Mouse (Mus musculus): ENCODE measurements at regions not wholly inside any gene's neighbourhood (a gene's known extent, or its start where the extent isn't known, plus 50 kb on each side); places are given as distances from the start of the nearest gene placed in this dataset.
A peak's percentile ranks its signal among the peaks of the same experiment; 100 is the strongest.
"Not testable (repeated sequence)": the region's sequence is repeated elsewhere in the genome, so short reads cannot be mapped to it uniquely, and the experiment has no call there.

DNA sequence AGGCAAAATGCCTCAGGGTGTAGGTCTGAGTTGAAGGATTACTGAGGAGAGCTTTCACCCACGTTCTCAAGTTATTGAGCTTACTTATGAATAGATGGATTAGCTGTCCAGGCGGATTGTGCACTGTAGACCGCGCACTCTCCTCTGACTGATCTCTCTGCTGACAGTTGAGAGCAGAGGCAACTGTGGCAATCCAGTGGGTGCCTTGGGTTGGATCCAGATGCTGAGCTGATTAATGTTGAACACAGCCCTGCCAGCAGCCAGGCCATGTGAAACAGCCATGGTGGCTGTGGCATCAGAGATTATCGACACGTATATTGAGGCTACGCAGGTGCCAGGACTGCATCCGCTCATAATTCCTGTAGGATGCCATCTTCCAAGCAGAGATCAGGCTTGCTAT is 53.6 kb downstream of the Gm10320 start:
- H3K4me3 ChIP-seq (replicated peaks), result no peak overlapping the region
- H3K4me2 ChIP-seq, result no peak overlapping the region
- H3K27me3 ChIP-seq, result no peaks in the 10 kb centered on the region
- no peak overlapping the region for H3K27ac ChIP-seq
- DNase-seq (no peak), ATAC-seq (ENCODE audit: low read depth) (no peak)
- no peaks in the 10 kb centered on the region; the same call in 1 of the 2 replicates for H3K9me3 ChIP-seq (replicated peaks)
- no peak overlapping the region for H3K9ac ChIP-seq
- WGBS (ENCODE audit: insufficient replicate concordance), result 83% methylated on average over 8 of the region's 8 CpGs
- H3K4me1 ChIP-seq (replicated peaks), result no peaks in the 10 kb centered on the region
- no peaks in the 10 kb centered on the region for H3K36me3 ChIP-seq

DNA sequence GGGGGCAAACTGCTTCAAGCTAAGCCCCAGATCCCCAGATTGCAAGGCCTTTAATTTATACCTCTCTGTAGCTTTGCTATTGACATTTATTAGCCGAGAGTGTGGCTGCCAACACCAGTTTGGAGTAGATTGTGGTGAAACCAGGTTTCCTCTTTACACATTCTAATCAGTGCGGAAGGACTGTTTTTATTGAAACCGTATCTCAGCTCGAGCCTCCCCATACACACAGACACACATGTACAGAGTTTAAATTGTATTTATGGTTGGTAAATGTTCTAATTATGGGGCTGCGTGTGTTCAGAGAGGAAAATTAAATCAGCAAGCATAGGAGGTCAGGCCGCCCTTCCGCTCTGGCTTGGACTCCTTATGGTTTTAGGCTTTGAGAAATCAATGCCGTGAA is 54.8 kb downstream of the Gm10320 start:
- no peaks in the 10 kb centered on the region for H3K27me3 ChIP-seq
- no peak for DNase-seq
- 73% methylated on average over 8 of the region's 8 CpGs for WGBS (ENCODE audit: insufficient replicate concordance)

DNA sequence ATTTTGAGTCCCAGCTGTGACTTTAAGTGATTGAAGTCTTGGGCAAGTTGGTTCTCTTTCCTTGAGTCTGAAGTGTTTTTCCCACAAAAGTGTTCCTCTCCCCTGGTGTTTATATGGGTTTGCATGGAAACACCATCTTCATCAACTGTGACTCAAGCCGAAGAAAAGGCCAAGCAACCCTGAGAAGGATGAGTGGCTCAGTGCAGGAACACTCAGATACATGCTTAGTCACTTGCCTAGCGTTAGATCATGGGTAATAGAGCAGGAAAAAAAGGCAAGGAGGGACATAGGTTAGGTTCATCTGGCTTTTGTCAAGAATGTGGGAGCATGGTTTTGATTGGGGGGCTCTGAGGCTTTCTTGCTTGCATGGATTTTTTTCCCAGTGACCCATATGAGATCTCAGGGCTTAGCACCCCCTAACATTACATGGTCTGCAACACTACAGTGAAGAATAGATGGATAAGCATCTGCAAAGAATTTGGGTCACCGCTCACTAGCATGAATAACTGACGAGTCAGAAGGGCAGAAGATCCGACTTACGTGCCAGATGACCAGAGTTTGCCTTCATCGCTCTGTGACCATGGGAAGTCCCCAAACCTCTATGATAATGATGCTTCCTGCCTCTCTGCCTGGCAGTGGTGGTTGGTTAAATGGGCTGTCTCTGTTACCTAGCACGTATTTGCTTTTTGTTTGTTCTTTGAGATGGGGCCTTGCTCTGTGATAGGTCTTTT is 56.4 kb downstream of the Gm10320 start:
- Histone ChIP-seq H3K4me3 (replicated peaks) (no peak overlapping the region), H3K9ac (no peak overlapping the region), H3K27me3 (peaks cover 15% of the 10 kb centered on the region), H3K27ac (no peak overlapping the region), H3K36me3 (no peaks in the 10 kb centered on the region), H3K4me2 (no peak overlapping the region), H3K9me3 (replicated peaks) (no peaks in the 10 kb centered on the region), H3K4me1 (replicated peaks) (no peaks in the 10 kb centered on the region)
- ATAC-seq (ENCODE audit: low read depth) (no peak), DNase-seq (no peak)
- WGBS (ENCODE audit: insufficient replicate concordance), result 65% methylated on average over 8 of the region's 8 CpGs

More for the DNA sequence above, 54.8 kb downstream of the Gm10320 start:
- Histone ChIP-seq H3K27ac (no peak overlapping the region), H3K9me3 (replicated peaks) (no peaks in the 10 kb centered on the region), H3K9ac (no peak overlapping the region), H3K36me3 (no peaks in the 10 kb centered on the region), H3K4me3 (replicated peaks) (no peak overlapping the region), H3K4me2 (no peak overlapping the region), H3K4me1 (replicated peaks) (no peaks in the 10 kb centered on the region)
- ATAC-seq (ENCODE audit: low read depth), result no peak

DNA sequence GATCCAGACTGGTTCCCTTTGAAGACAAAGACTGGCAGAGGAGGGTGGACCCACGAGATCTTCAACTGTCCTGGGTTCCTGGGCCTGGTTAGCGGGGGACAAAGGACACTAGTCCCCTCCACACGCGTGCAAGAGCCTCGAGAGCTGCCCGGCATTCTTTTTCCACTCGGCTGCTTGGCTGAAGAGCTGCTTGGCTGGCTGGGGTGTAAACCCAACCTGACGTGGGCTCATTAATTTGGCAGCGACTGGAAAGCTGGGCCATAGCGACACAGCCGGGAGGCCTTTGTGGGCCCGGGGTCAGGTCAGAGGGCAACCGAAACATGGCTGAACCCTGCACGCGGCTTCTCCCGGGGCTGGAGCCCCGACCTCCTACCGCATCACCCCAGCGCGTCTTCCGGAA is 62.0 kb downstream of the Gm10320 start:
- Histone ChIP-seq H3K9me3 (replicated peaks) (no peaks in the 10 kb centered on the region), H3K4me3 (replicated peaks) (no peak overlapping the region), H3K9ac (no peak overlapping the region), H3K4me1 (replicated peaks) (no peaks in the 10 kb centered on the region), H3K27ac (no peak overlapping the region), H3K27me3 (peaks cover 38% of the 10 kb centered on the region), H3K4me2 (no peak overlapping the region), H3K36me3 (no peaks in the 10 kb centered on the region)
- WGBS (ENCODE audit: insufficient replicate concordance), result 36% methylated on average over 21 of the region's 21 CpGs
- DNase-seq, result no peak
- ATAC-seq (ENCODE audit: low read depth), result no peak

DNA sequence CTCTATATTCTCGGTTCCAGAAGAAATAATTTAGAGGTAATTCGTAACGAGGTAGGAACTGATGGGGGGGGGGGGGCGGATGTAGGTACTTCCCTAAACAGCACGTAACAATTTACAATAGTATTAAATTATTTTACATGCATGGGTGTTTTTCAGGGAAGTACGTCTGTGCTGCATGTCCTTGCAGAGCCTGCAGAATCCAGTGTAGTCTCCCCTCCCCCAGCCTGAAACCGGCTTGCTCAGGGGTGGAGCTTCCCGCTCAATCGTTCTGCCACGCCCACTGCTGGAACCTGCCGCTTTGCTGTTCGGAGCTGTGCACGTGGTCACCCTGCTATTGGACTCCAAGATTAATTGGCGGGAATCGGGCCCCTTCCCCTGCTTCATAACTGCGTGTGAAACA is 64.1 kb downstream of the Gm10320 start:
- not testable (repeated sequence) for H3K9me3 ChIP-seq (replicated peaks); H3K36me3 ChIP-seq; H3K4me1 ChIP-seq (replicated peaks); H3K27ac ChIP-seq; H3K4me3 ChIP-seq (replicated peaks); H3K4me2 ChIP-seq; ATAC-seq (ENCODE audit: low read depth); H3K9ac ChIP-seq
- WGBS (ENCODE audit: insufficient replicate concordance), result 7% methylated on average over 16 of the region's 16 CpGs
- peaks cover 38% of the 10 kb centered on the region for H3K27me3 ChIP-seq
- DNase-seq, result peak; percentile 1

DNA sequence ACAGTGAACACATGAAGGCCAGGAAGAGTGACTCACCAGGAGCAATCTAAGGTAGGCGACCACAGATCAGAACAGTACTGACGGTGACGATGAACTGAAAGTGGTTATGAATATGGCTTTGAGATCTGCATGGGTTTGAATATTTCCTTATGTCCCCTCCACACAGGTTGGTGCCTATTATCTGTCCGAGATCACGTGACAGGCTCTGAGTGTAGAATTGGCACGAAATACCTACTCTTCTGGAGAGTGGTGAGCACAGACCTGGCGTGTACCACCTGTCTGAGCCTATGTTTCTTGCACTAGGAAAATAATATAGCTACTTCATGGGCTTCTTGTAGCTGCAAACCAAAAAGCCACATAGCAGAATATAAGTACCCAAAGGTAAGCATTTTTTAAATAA is 66.8 kb downstream of the Gm10320 start:
- Histone ChIP-seq H3K27me3 (peaks cover 24% of the 10 kb centered on the region), H3K4me1 (replicated peaks) (no peaks in the 10 kb centered on the region), H3K27ac (no peak overlapping the region), H3K9me3 (replicated peaks) (no peaks in the 10 kb centered on the region), H3K4me2 (no peak overlapping the region), H3K9ac (no peak overlapping the region), H3K36me3 (no peaks in the 10 kb centered on the region), H3K4me3 (replicated peaks) (no peak overlapping the region)
- DNase-seq (no peak), ATAC-seq (ENCODE audit: low read depth) (no peak)
- 67% methylated on average over 7 of the region's 7 CpGs for WGBS (ENCODE audit: insufficient replicate concordance)

DNA sequence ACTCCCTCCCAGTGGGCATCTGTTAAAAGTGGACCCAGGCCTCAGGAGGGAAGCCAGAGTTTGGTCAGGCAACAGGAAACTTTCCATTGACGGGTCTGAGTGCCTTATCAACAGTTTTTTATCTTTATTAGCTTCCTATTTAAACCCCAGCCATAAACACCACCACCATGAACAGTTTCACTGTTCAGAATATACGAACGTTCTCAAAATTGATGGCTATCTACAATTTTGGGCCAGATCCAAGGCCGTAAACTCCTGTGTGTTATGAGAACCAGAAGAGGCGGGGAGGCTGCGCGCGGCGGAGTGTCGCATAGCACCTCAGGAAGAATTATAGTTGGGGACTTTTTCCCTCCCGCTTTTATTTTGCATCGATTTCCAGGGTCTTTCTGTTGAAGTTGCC is 67.8 kb downstream of the Gm10320 start:
- no peak for ATAC-seq (ENCODE audit: low read depth)

DNA sequence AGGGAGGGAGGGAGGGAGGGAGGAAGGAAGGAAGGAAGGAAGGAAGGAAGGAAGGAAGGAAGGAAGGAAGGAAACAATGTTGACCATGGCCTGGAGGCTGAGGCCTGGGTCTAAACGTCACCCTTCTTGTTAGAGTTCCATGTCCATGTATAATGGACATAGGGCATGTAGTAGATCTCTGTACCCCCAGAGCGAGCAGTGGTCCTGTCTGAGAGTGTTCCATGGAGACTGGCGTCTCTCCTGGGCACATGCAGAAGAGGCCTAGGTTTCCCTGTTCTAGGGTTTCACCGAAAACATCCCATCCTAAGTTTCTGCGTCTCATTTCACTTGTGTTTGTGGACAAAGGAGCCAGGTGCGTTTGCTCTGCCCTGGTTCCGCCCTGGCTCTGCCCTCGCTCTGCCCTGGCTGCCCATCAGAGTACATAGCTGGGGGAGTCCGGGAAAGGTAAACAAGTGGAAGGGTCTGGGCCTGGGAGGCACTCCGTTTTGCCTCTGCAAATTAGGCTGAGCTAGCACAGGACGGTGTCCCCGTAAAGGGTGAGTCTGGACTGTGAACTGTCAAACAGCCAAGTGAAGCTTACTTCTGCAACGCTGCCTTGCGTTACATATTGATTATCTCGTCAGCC is 66.5 kb downstream of the Foxd1 start:
- Histone ChIP-seq H3K9ac (no peak overlapping the region), H3K4me3 (replicated peaks) (no peak overlapping the region), H3K4me2 (no peak overlapping the region), H3K27ac (no peak overlapping the region), H3K9me3 (replicated peaks) (no peaks in the 10 kb centered on the region), H3K27me3 (0 out of 2 replicates have a peak, but pooled peaks cover 5% of the 10 kb centered on the region), H3K36me3 (no peaks in the 10 kb centered on the region), H3K4me1 (replicated peaks) (no peaks in the 10 kb centered on the region)
- no peak for DNase-seq
- no peak for ATAC-seq (ENCODE audit: low read depth)
- WGBS (ENCODE audit: insufficient replicate concordance), result 53% methylated on average over 15 of the region's 15 CpGs

More for the DNA sequence above, 67.8 kb downstream of the Gm10320 start:
- Histone ChIP-seq H3K9ac (no peak overlapping the region), H3K27me3 (peaks cover 15% of the 10 kb centered on the region), H3K4me1 (replicated peaks) (no peaks in the 10 kb centered on the region), H3K4me2 (no peak overlapping the region), H3K4me3 (replicated peaks) (no peak overlapping the region), H3K36me3 (no peaks in the 10 kb centered on the region), H3K27ac (no peak overlapping the region), H3K9me3 (replicated peaks) (no peaks in the 10 kb centered on the region)
- 69% methylated on average over 12 of the region's 12 CpGs for WGBS (ENCODE audit: insufficient replicate concordance)
- DNase-seq, result no peak

DNA sequence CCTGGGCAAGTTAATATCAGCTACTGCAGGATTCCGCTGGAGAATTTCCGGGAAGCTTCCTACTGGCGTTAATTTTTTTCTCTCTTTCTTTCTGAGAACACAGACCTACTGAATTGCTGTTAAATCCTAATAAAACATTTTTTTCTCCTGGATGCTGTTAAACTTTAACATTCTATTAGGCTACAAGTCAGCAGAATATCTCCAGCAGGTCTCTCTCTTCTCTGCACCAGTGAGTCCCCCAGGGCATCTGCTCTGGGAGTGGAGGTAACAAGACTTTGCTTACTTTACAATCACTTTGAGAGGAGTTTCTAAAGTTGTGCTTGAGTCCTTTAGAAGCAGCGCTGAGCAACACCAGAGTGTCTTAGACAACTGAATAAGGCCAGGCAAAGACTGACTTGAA is 63.7 kb downstream of the Foxd1 start:
- no peak overlapping the region for H3K9ac ChIP-seq
- 70% methylated on average over 4 of the region's 4 CpGs for WGBS (ENCODE audit: insufficient replicate concordance)
- 0 out of 2 replicates have a peak, but pooled peaks cover 5% of the 10 kb centered on the region for H3K27me3 ChIP-seq
- H3K4me3 ChIP-seq (replicated peaks), result no peak overlapping the region
- DNase-seq, result no peak
- no peaks in the 10 kb centered on the region for H3K36me3 ChIP-seq
- no peak overlapping the region for H3K27ac ChIP-seq
- H3K4me2 ChIP-seq, result no peak overlapping the region
- H3K9me3 ChIP-seq (replicated peaks), result no peaks in the 10 kb centered on the region
- ATAC-seq (ENCODE audit: low read depth), result no peak
- H3K4me1 ChIP-seq (replicated peaks), result no peaks in the 10 kb centered on the region

DNA sequence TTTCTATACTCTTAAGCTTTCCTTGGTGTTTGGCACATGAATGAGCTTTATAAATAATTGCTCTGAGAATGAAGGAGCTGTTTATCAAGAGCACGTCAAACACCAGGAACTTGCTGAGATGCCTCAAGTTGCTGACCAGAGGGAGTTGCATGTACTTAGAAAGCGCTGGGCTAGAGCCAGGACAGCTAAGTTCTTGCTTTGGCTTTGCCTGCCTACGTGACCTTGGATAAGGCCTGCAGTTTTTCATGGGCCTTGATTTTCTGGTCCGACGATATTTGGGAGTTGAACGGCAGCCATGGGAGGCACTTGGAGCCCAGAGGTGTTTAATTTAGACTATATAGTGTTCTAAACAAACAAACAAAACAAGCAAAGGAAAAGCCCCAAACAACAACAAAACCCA is 62.4 kb downstream of the Foxd1 start:
- 67% methylated on average over 6 of the region's 6 CpGs for WGBS (ENCODE audit: insufficient replicate concordance)
- Histone ChIP-seq H3K36me3 (no peaks in the 10 kb centered on the region), H3K4me1 (replicated peaks) (no peaks in the 10 kb centered on the region), H3K27me3 (no peaks in the 10 kb centered on the region), H3K27ac (no peak overlapping the region), H3K9ac (no peak overlapping the region), H3K4me3 (replicated peaks) (no peak overlapping the region), H3K9me3 (replicated peaks) (no peaks in the 10 kb centered on the region), H3K4me2 (no peak overlapping the region)
- DNase-seq, result no peak
- no peak for ATAC-seq (ENCODE audit: low read depth)

DNA sequence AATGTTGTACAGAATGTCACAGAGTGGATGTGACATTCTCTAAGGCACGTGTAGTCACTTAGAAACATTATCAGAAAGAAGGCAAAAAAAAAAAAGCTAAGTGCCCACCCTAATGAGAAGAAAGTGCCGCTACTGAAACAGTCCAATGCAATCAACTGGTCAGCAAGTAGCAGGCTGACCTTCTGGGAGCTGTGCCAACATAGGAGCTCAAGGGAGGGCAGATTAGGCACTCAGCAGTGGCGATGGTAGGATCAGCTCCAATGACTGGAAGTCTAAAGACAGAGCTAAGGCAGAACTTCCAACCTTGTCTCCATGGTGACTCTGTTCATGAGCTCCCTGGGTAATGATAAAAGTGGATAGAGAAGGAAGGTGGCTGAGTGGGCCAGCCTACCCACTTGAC is 60.8 kb downstream of the Foxd1 start:
- H3K4me1 ChIP-seq (replicated peaks), result no peaks in the 10 kb centered on the region
- DNase-seq (no peak), ATAC-seq (ENCODE audit: low read depth) (no peak)
- H3K4me3 ChIP-seq (replicated peaks), result no peak overlapping the region
- H3K27me3 ChIP-seq, result no peaks in the 10 kb centered on the region
- no peak overlapping the region for H3K27ac ChIP-seq
- H3K9me3 ChIP-seq (replicated peaks), result no peaks in the 10 kb centered on the region
- no peaks in the 10 kb centered on the region for H3K36me3 ChIP-seq
- no peak overlapping the region for H3K9ac ChIP-seq
- 60% methylated on average over 3 of the region's 3 CpGs for WGBS (ENCODE audit: insufficient replicate concordance)
- no peak overlapping the region for H3K4me2 ChIP-seq

DNA sequence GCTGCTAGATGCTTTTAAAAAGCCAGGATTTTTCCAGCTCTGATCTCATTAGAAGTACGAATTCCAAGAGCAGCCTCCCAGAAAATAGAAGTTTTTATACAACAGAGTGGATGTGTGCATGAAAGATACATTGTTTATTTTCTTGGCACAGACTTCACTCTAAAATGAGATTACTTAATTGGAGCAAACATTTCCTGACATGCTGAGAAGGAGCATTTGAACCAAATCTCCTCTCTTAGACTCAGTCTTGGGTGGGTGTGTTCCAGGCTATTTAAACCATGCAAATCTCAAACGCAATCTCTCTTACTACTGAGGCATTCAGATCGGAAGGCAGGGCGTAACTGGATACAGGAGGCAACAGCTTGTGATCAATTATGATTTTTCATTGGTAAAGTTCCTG is 59.2 kb downstream of the Foxd1 start:
- H3K27ac ChIP-seq, result no peak overlapping the region
- no peak overlapping the region for H3K4me3 ChIP-seq (replicated peaks)
- no peaks in the 10 kb centered on the region for H3K4me1 ChIP-seq (replicated peaks)
- no peaks in the 10 kb centered on the region for H3K9me3 ChIP-seq (replicated peaks)
- H3K27me3 ChIP-seq, result 0 out of 2 replicates have a peak, but pooled peaks cover 5% of the 10 kb centered on the region
- ATAC-seq (ENCODE audit: low read depth) (no peak), DNase-seq (no peak)
- no peak overlapping the region for H3K9ac ChIP-seq
- WGBS (ENCODE audit: insufficient replicate concordance), result 66% methylated on average over 4 of the region's 4 CpGs
- no peaks in the 10 kb centered on the region for H3K36me3 ChIP-seq
- H3K4me2 ChIP-seq, result no peak overlapping the region

Measured in liver, embryonic 13.5 days (tissue).